Mouse (Mus musculus): Measurements from ENCODE around the gene Cdc27.

DNA sequence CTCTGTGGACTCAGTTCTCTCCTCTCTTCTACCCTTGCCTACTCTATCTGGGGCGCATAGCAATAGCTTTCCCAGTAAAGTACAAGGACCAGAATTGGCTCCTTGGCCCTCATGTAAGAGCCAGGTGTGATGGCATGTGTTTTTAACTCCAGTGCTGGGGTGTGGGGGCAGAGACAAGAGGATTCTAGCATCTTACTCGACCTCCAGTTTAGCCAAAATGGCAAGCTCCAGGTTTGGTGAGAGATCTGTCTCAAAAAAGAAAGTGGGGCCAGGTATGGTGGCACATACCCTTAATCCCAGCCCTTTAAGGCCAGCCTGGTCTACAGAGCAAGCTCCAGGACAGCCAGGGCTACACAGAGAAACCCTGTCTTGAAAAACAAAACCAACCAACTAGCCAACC, 16.4 kb upstream of the Cdc27 start:
- TF ChIP-seq CTCF (IDR thresholded peaks at IDR 0.05; ENCODE audit: extremely low read depth, insufficient read depth, low read length), result no peak
- no peak for TF ChIP-seq POLR2A (IDR thresholded peaks at IDR 0.05; ENCODE audit: extremely low read depth, insufficient read depth, low read length)
